Mouse (Mus musculus) ES-E14 (cell line): ENCODE measurements around the gene Mtcl1.

Experiments used
- MAFK ChIP-seq: IDR thresholded peaks from 2 replicates; pipeline ENCODE4 v1.6.1; 2014; ENCODE audit warnings: mild to moderate bottlenecking, low read depth, low read length, inconsistent platforms; ENCODE audit not compliant: insufficient read depth
- ZNF384 ChIP-seq: IDR thresholded peaks from 2 replicates; pipeline ENCODE4 v1.6.1; 2012; ENCODE audit warnings: low read depth, low read length, inconsistent platforms

DNA sequence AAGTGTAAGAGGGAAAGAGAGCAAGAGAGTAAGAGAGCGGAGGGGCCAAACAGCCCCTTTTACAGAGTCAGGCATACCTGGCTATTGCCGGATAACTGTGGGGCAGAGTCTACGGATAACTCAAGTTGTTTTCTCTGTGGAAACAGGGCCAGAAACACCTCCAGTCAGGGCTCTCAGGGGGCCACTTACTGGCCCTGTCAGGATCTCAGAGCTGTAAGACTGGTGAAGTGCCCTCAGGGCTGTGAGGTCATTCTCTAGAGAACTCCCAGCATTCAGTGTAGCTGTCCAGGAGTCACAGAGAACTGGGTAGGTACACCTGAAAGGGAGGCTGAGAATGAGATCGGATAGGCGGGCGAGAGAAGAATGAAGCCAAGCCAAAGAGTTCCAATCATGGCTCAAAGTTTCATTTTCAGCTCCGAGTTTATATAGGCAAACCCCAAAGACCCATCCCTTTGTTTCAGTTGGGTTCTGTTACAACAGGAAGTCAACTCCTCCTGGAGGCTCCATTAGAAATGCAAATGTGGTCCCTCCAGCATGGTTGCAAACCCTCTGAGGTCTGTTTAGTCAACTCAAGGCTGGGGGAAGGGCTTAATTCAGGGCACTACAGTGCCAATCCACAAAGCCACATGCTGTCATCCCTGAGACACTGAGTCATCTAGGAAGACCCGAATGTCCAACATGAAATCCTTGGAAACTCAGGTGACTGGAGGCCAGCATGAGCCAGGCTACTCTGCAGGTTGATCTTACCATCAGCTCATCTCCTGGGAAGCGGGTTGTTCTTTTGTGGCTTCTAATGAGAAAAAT is 34.3 kb upstream of the Mtcl1 start:
- TF ChIP-seq ZNF384 (no peak), MAFK (no peak)
